Mouse (Mus musculus): ENCODE results near the gene Rgn.

Gene Rgn

DNA sequence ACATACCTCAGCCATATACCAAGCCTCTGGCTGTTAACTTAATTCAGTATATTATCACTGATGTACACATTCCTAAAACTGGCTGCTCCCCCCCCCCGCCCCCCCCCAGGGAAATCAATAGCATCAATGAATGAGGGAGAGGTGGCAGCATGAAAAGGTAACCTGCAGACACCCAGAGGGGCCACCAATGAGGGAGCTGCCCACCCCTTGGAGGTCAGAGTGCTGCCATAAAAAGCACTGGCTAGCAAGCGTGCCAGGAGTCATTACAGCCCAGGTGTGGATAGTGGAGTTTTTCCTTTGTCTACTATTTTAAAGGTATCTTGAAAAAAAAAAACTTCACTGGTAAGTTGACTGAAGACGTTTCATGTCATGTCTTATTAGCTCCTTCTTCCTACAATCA, at the start of gene Rgn:
Rgn (plus strand) TSS at position 256 of the 400 bp plus-strand sequence.
- DNase-seq = no peak

DNA sequence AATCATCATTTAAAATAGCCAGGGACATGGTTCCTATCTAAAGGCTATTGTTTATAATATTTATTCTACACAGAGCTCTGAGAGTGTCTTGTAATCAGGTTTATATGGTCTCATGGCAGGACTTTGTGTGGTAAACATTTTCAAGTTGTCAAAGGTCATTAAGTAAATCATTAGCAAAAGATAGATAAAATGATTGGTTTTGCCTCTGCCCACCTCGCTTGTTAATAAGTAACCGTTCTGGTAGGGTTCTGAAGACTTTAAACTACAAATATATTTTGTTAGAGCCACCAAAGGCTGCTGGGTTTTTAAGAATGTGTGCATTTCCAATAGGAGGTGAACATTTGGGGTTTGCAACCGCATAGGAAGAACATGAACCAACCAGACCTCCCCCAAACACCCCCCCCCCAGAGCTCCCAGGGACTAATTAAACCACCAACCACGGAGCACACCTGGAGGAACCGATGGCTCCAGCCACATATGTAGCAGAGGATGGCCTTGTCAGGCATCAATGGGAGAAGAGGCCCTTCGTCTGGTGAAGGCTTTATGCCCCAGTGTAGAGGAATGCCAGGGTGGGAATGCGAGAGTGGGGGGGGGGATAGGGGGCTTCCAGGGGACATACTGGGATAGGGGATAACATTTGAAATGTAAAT, 29.2 kb upstream of the Rgn start:
- DNase-seq = no peak

DNA sequence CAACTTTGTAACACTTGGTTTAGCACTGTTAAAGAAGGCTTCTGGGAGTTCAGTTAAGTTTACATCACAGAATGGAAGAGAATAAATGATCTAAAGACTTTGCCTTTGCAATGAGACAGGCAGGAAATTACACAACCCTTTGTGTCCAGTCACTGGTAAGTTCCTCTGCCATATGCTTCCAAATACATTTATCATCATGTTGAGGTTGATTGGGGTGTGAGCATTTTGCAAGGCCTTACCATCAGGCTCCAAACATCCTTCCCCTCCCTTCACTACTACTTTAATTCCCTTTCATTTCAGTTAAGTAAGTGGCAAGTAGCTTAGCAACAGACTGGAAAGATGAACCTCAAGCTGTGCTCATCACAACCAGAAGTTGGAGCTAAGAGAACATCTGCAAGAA, 28.0 kb upstream of the Rgn start:
- DNase-seq = no peak

DNA sequence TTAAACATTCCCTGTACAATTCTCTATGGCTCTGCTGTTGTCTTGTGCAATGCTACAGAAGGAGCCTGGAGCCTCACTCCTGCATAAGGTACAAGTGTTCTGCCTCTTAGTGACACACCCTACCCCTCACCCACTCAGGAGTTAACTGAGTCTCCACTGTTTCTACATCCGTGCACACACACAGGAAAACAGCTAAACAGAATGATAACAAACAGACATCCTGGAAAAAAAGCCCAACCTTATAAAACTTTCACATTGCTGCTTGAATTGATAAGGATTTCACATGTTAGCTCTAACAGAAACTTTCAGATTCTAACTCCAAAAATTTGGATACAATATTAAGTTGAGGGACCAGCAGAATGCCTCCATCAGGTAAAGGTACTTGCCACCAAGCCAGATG, 17.0 kb upstream of the Rgn start:
- DNase-seq = no peak

DNA sequence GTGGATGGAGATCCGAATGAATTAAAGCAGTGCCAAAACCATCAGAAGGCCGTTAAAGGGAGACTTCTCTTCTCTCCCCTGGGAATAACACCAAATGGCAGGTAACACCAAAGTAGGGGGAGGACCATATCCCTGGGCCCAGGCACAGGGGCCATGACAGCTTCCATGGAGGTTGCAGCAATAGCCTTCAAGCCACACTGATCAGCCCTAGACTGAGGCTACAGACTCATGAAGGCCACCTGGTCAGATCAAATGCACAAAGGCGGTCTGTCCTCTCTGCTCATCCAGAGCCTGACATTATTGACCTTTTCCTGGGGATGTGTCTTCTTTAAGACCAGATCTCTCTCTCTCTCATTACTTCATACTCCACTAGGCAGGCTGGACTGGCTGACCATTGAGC, 5.7 kb upstream of the Rgn start:
- no peak for DNase-seq

DNA sequence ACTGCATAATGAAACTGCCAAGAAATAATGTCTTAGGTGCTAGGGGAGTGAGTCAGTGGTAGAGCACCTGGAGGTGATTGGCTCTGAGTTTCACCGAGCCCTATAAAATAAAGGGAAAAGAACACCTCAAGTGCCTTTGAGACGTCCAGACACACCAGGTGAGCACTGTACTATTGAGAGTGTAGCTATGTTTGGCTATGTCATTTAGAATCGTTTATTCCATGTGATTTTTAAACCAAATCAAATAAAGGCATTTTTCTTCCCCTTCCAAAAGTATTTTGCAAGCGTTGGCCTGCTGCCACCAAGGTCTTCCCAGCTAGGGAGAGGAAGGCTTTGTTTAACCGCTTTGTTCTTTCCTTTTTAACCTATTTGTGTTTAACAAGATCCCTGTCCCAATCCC, 2.0 kb upstream of the Rgn start:
- no peak for DNase-seq

DNA sequence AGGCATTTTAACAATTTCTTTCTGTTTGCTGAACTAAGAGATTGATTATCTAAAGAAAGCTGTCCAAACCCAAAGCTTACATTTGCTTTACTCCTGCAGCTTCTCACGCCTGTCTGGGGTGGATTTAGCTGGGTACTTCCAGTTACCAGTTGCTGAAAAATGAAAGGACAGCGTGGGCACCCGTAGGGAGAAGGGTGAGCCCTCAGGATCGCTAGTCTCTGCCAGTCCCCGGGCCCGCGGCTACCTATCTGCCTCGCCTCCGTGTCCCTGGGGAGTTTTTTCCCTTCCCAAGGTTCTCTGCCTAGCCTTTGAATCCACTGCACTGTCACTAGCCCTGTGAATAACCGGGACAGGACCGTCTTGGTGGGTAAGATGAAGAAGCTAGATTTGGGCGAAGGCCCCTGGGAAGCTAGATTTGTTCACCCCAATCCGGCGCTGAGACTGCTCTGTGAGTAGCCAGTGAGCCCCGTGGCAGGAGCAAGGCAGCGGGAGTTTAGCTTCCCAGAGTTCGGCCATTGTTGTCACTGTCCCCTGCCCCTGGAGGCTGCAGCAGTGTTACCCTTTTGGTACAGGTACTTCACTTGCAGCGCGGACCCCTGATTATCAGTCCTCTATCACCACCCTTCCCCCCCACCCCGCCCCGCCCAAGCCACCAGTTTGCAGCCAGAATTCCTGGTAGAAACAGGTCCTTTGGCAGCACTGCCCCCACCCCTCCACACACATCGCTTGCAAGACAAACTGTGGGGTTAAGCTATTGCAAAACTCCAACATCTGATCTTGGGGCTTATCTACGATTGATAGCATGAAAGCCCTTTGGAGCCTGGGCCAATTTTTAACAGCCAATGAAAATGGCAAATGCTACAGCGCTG, 1.3 kb upstream of the Rgn start:
- peak; percentile 76 for DNase-seq

DNA sequence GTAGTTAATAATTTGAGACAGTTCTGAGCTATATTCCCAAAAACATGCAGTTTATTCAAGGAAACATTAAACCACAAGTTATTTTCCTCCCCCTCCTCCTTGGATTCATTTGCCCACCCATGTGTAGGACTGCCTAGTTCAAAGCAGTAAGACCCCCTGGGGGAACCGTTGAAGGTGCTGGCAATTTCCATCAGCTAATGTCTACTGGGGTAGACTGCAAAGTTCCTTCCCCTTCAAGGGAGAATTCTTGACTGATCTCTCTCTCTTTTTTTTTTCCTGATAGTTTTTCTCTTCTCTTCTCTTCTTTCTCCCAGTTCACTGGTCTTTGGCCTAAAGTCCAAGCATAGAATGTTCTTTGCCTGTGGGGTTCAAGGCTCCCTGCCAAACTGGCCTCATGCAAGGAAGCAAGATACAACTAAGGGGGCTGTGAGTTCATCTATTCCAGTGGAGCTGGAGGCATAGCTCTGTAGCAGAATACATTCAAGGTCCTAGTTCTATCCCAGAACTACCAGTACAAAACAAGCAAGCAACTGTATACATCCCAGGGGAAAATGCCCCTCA, 627 bp upstream of the Rgn start:
- DNase-seq = no peak

DNA sequence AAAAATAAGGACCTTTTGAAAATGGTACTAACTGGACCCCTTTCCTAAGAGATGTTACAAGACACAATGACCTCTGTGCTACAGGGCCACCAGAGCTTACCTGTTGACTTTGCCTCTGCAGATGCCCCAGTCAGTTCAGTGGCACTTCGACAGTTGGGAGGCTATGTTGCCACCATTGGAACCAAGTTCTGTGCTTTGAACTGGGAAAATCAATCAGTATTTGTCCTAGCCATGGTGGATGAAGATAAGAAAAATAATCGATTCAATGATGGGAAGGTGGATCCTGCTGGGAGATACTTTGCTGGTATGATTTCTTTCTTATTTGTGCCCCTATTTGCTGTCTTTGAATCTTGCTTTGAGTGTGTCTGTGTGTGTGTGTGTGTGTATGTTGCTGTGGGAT, 2.6 kb downstream of the Rgn start:
- DNase-seq = no peak

DNA sequence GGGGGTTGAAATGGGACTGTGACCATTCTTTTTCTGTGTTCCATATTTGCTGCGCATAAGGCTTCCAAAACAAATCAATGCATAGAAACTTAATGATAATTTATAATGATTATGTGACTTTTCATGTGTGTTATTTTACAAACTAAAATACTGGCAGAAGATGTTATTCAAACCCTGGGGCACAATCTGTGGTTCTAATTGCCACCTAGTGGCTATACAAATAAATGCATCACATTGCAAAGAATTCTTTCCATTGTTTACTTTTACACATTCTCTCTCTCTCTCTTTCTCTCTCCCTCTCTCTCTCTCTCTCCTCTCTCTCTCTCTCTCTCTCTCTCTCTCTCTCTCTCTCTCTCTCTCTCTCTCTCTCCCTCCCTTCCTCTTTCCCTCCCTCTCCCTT, 12.3 kb downstream of the Rgn start:
- DNase-seq = no peak

DNA sequence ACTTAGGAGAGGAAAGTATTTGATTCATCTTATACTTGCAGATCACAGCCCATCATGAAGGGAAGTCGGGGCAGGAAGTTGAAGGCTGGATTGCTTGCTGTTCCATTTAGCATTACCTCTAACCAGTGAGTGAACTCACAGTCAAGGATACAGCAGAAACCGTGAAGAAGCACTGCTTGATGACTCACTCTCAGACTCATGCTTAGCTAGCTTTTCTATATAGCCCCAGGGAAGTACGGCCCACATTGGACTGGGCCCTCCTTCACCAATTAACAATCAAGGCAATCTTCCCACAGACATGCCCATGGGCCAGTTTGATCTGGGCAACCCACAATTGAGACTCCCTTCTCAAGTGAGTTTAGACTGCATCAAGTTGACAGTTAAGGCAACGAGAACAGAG, 14.4 kb downstream of the Rgn start:
- DNase-seq = no peak

DNA sequence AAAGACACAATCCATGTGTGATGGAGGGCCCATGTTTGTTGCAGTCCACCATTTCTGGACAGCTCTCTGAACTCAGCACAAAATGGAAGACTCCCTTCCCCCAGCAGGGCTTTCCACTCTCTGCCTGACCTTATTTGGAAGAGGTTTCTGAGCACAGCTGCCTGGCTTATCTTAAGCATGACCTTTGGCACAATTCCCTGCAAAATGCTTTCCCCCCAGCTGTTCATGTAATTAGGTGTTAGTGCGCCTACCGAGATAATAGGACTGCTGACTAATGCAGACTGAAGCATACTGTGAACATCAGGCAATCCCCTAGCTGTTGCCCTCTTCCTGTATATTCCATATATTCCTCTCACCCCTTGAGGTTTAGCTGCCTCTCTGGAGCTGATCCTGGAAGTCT, 21.4 kb downstream of the Rgn start:
- peak; percentile 94 for DNase-seq

DNA sequence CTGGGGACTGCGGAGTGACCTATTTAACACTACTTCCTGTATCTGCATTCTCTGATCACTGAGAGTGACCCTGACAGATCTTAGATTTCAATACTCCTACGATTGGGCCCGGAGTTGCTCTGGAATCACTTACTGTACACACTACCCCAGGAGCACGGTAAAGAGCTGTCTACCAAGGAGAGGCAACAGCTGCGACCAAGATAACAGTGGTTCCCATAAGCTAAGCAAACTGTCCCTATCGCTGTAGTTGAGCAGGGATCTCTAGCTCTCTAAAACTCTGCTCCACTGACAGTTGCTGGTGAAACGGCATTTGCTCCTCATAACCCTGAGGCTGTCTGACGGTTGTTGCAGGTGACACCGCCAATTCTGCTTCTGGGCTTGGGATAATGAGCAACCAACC, 23.1 kb downstream of the Rgn start:
- no peak for DNase-seq

DNA sequence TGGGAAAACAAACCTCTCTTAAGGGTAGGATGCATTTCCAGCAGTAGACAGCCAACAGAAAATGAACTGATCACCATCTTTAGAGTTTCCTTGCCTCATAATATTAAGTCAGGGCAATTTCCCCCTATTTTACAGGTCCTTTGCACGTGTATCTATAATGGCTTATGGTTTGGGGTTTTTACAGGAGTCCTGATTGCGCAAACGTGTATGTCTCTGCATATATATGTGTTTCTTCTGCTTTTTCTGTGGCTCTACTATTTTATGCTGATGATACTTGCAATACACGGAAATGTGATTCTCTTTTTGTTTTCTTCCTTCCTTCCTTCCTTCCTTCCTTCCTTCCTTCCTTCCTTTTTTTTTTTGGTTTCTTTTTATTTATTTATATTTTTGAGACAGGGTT, 24.3 kb downstream of the Rgn start:
- no peak for DNase-seq

DNA sequence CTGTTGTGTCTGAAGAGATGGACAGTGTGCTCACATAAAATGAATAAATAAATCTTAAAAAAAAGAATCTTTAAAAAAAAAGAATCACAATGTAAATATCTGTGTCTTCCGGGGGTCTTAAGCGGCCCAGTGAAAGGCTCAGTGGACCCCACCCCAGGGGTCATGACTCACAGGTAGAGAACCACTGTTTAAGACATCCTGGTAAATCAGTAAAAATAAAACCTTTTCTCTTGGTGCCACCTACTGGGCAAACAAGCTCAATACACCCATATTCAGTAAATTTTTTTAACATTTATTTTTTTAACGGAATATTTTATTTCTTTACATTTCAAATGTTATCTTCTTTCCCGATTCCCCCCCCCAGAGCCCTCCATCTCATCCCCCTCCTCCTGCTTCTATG, 38.4 kb downstream of the Rgn start:
- no peak for DNase-seq

DNA sequence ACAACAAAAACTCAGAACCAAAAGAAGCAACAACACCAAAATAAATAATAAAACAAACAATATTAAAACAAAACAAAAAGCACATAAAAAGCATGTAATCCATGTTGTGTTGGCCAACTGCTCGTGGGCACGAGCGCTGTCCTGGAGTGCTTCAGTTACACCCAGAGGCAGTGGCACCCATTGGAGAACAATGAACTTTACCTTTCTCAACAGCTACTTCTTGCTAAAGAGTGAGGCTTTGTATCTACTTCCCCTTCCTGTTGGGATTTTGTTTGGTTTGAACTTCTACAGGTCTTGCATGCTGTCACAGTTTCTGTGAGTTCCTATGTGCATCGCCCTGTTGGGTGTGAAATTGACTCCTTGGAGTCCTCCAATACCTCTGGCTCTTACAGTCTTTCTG, 58.9 kb downstream of the Rgn start:
- no peak for DNase-seq

Data from heart, adult 11 months (tissue).